Mouse (Mus musculus) inflammation-experienced regulatory T-cells, adult 16 weeks (primary cell): ENCODE measurements around the gene Slc22a5. TPM values are rescaled to one million over a fixed set of nuclear protein-coding genes. Genes with fewer than 3 reads are reported as not detected.

Experiments
- polyA plus RNA-seq: library from polyadenylated mRNA; unstranded; fragments of 100-300 nt; shearing (Covaris generic); gene quantifications from one replicate; pipeline ENCODE4 v1.2.1, GENCODE M21; 2017

Slc22a5 gene
- polyA plus RNA-seq, result 36.2 TPM

DNA sequence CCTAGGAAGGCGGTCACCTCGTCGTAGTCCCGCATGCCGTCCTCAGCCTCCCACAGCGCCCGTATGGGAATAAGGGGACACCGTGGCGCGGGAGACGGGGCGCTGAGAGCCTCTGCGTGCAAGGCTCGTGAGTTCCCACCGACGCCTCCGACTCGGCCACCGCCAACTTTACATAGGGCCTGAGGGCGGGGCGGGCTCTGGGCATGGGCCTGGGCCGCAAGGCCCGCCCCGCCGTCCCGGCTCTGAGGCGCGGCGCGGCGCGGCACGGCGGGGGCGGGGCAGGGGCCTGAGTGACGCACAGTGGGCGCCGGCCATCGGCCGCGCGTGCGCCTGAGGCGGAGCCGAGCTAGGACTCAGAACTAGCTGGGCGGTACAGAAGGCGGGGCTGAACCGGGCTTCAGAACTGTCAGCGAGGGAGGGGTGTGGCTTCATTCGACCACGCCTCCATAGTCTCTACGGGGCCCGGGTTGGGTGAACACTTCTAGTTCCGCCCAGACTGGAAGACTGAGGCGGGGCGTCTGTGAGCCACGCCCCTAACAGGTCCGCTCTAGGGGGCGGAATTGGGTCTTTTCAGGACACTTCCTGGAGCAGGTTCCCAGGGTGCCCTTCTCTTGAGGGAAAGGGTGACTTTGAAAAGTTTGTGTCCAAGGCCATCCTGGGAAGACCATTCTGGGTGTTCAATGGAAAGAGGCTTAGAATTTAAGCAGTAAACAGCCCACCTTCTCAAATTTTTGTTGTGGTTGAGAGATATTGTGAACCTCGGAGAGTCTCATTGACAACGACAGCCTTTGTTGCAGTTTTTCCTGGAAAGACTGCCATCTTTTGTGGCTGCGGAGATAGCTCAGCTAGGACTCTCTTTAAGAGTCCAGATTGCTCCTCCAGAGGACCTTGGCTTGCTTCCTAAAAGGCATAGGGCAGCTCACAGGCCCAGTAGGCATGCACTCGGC is at the start of gene Slc22a5:
Slc22a5 (minus strand) TSS at position 156 of the 947 bp plus-strand sequence.

DNA sequence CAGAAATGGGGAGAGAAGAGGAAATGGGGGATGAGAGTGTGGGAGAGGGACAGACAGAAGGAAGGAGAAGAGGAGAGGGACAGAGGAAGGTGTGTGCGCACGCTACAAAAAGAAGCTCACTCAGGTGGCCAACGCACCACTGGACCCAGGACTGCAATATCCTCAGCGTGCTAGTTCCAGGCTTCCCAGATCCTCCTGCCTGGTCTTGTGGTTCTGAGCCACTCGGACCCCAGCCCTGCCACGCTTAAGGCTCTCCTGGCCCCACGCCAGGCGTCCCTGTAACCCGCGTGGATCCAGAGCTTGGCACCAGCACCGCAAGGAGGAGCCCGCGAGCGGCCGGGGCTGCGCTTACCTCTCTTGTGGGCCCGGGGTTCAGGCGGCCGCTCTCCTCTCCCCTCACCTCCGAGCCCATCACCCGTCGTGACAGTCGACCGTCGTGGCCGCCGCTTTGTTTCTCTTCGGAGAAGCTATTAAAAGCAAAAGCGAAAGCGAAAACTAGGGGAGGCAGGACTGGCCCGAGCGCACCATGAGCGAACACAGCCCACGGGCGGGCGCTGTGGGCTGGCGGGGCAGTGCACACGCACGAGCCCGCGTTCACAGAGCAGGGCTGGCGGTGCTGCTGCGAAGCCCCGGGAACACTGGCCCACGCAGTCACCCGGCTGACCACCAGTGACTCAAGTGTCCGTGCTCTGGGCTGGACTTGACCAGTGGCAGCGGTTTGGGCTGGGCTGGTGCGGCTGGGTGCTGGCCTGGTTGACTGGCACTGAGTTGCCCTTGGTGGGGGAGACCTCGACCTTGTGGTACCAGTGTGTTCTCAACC is 32.5 kb downstream of the Slc22a5 start, which contains the start of gene Gm12216:
Gm12216 (minus strand) TSS at position 496 of the 820 bp plus-strand sequence.

Other genes with a start within 250 kb of the Slc22a5 start
- gene Rad50, start 184.3 kb downstream of the Slc22a5 start, polyA plus RNA-seq, result 61.8 TPM
- gene Il5, start 170.9 kb downstream of the Slc22a5 start, polyA plus RNA-seq, result not detected
- 521 TPM for gene Irf1, start 121.6 kb downstream of the Slc22a5 start, polyA plus RNA-seq
- gene Gm17334, start 118.5 kb downstream of the Slc22a5 start, polyA plus RNA-seq, result 2.5 TPM
- gene Gm12216, start 32.4 kb downstream of the Slc22a5 start, polyA plus RNA-seq, result 44.5 TPM
- 0.78 TPM for gene Slc22a21, start 88.7 kb upstream of the Slc22a5 start, polyA plus RNA-seq
- not detected for gene Slc22a4, start 136.4 kb upstream of the Slc22a5 start, polyA plus RNA-seq
- 1.7 TPM for gene Pdlim4, start 177.4 kb upstream of the Slc22a5 start, polyA plus RNA-seq
- 0.29 TPM for gene P4ha2, start 208.4 kb upstream of the Slc22a5 start, polyA plus RNA-seq